ENCODE assay signal across 8 mouse cellular contexts in genomic region chr3:53416036-53416506, GRCm38 (mm10). TPM values are rescaled to one million over a fixed set of nuclear protein-coding genes. Genes with fewer than 3 reads are reported as not detected.
A peak's percentile ranks its signal among the peaks of the same experiment; 100 is the strongest.
DNase-seq lines count a peak whose midpoint lies in the region; ATAC-seq lines count a peak whose summit lies in the region.
"Had no signal": no experiment of that assay in that cellular context is flagged by ENCODE, and none has a peak within 500 bp of the region (broad histone marks: within the 10 kb centered on the region; RNA-seq: fewer than 3 reads in every experiment).

No protein-coding gene starts in this region.

- 67% methylated on average over 5 of the region's 5 CpGs for WGBS in midbrain, embryonic 10.5 days
- 38% methylated on average over 5 of the region's 5 CpGs for WGBS in midbrain, embryonic 15.5 days
- 40% methylated on average over 5 of the region's 5 CpGs for WGBS in hindbrain, embryonic 16.5 days

- no peak for ATAC-seq in midbrain, embryonic 15.5 days (replicated peaks)
- ATAC-seq in hindbrain, embryonic 16.5 days, result peak; percentile 84

- no peak overlapping the region for H3K4me3 ChIP-seq in midbrain, embryonic 10.5 days
- H3K4me3 ChIP-seq in midbrain, embryonic 15.5 days, result no peak overlapping the region
- no peak overlapping the region for H3K4me3 ChIP-seq in hindbrain, embryonic 16.5 days (ENCODE audit: low read length)
- H3K4me3 ChIP-seq: megakaryocyte, embryonic 14.5 days had no signal

- H3K36me3 ChIP-seq in midbrain, embryonic 10.5 days, result no peaks in the 10 kb centered on the region
- H3K36me3 ChIP-seq in midbrain, embryonic 15.5 days (replicated peaks), result no peaks in the 10 kb centered on the region
- no peaks in the 10 kb centered on the region for H3K36me3 ChIP-seq in hindbrain, embryonic 16.5 days (ENCODE audit: control insufficient read depth, insufficient read depth, low read length)

- no peaks in the 10 kb centered on the region for H3K27me3 ChIP-seq in midbrain, embryonic 10.5 days (ENCODE audit: low read depth, poor library complexity, severe bottlenecking)
- no peaks in the 10 kb centered on the region for H3K27me3 ChIP-seq in midbrain, embryonic 15.5 days (replicated peaks)
- H3K27me3 ChIP-seq in hindbrain, embryonic 16.5 days (replicated peaks; ENCODE audit: control insufficient read depth, insufficient read depth, low read length), result no peaks in the 10 kb centered on the region
- H3K27me3 ChIP-seq: megakaryocyte, embryonic 14.5 days had no signal

- peaks cover 9% of the 10 kb centered on the region for H3K4me1 ChIP-seq in midbrain, embryonic 10.5 days
- no peaks in the 10 kb centered on the region; the same call in 1 of the 2 replicates for H3K4me1 ChIP-seq in midbrain, embryonic 15.5 days
- H3K4me1 ChIP-seq in hindbrain, embryonic 16.5 days (ENCODE audit: control insufficient read depth, insufficient read depth, low read depth, low read length), result peaks cover 9% of the 10 kb centered on the region
- H3K4me1 ChIP-seq: megakaryocyte, embryonic 14.5 days had no signal

- H3K9ac ChIP-seq in midbrain, embryonic 15.5 days, result no peak overlapping the region
- no peak overlapping the region for H3K9ac ChIP-seq in hindbrain, embryonic 16.5 days (ENCODE audit: low read depth, low read length)

- DNase-seq in midbrain, embryonic 10.5 days (ENCODE audit: low spot score), result peak; percentile 13
- DNase-seq in cerebellum, postnatal 10 days, result peak; percentile 75 to 76
- peak; percentile 62 for DNase-seq in retina, postnatal 1 day
- no peak for DNase-seq in thymus, postnatal 0 days (ENCODE audit: low spot score)
- no peak for DNase-seq in spleen, adult 18-20 months

- no peak overlapping the region for H3K27ac ChIP-seq in midbrain, embryonic 10.5 days (replicated peaks)
- no peak overlapping the region; the same call in 1 of the 2 replicates for H3K27ac ChIP-seq in midbrain, embryonic 15.5 days
- no peak overlapping the region for H3K27ac ChIP-seq in hindbrain, embryonic 16.5 days (ENCODE audit: low read depth, low read length)

- H3K9me3 ChIP-seq in midbrain, embryonic 10.5 days (replicated peaks), result no peaks in the 10 kb centered on the region
- H3K9me3 ChIP-seq in midbrain, embryonic 15.5 days, result no peaks in the 10 kb centered on the region
- no peaks in the 10 kb centered on the region for H3K9me3 ChIP-seq in hindbrain, embryonic 16.5 days (ENCODE audit: control insufficient read depth, low read length)
- H3K9me3 ChIP-seq: megakaryocyte, embryonic 14.5 days had no signal

- H3K4me2 ChIP-seq in midbrain, embryonic 15.5 days, result no peak overlapping the region
- H3K4me2 ChIP-seq in hindbrain, embryonic 16.5 days (ENCODE audit: low read length), result no peak overlapping the region

RNA-seq across cellular contexts. Expression of gene Nhlrc3, which starts 47.1 kb away (rescaled TPM):
- 11.4 and 12.0 TPM in 2 replicates for polyA plus RNA-seq in midbrain, embryonic 10.5 days (2016; fragmentation: Nextera tagmentation; extraction: Ambion mirVana)
- 9.3 and 11.6 TPM in 2 replicates for polyA plus RNA-seq in midbrain, embryonic 15.5 days (2015; fragmentation: Nextera tagmentation; extraction: Ambion mirVana)
- polyA plus RNA-seq in hindbrain, embryonic 16.5 days (2015; fragmentation: Nextera tagmentation; extraction: Ambion mirVana), result 8.1 and 9.3 TPM in 2 replicates
- polyA plus RNA-seq in thymus, postnatal 0 days (2015; fragmentation: Nextera tagmentation; extraction: Ambion mirVana), result 6.3 and 6.7 TPM in 2 replicates

RNA-seq across cellular contexts. Expression of gene Proser1, which starts 47.4 kb away (rescaled TPM):
- 22.1 and 23.0 TPM in 2 replicates for polyA plus RNA-seq in midbrain, embryonic 10.5 days (2016; fragmentation: Nextera tagmentation; extraction: Ambion mirVana)
- 22.9 and 23.2 TPM in 2 replicates for polyA plus RNA-seq in midbrain, embryonic 15.5 days (2015; fragmentation: Nextera tagmentation; extraction: Ambion mirVana)
- polyA plus RNA-seq in hindbrain, embryonic 16.5 days (2015; fragmentation: Nextera tagmentation; extraction: Ambion mirVana), result 13.5 and 16.1 TPM in 2 replicates
- polyA plus RNA-seq in thymus, postnatal 0 days (2015; fragmentation: Nextera tagmentation; extraction: Ambion mirVana), result 12.3 and 19.1 TPM in 2 replicates

Comparison
In these comparisons a context has a peak if more than half of its experiments do, and no peak if none do; other contexts are left out.
1. DNase-seq: peak in midbrain, embryonic 10.5 days (single experiment), cerebellum, postnatal 10 days (2 of 2) and retina, postnatal 1 day (single experiment); none in thymus, postnatal 0 days (single experiment) and spleen, adult 18-20 months (0 of 2).